Mouse (Mus musculus) left cerebral cortex, adult 6 months (tissue): ENCODE measurements around the gene Sult6b1. TPM values are rescaled to one million over a fixed set of nuclear protein-coding genes. Genes with fewer than 3 reads are reported as not detected.

ENCODE experiments used
- long read RNA-seq, 2 experiments: library from polyadenylated mRNA; unstranded; transcript quantifications; one replicate each; pipeline ENCODE4 v2.0.0; 2019 to 2020
- polyA plus RNA-seq: library from polyadenylated mRNA; unstranded; fragments of <200 nt; fragmentation: Nextera tagmentation; gene quantifications from 2 replicates; pipeline ENCODE4 v1.2.3, GENCODE M21; 2021

Sult6b1 gene
- polyA plus RNA-seq, result not detected in 2 replicates
- long read RNA-seq, experiment 1, partial matches to known transcripts, result 0 of 1 reads
- long read RNA-seq, experiment 1, other reads (novel, unspliced or antisense), result 1 of 1 reads
- long read RNA-seq, experiment 2, partial matches to known transcripts, result 0 of 1 reads
- long read RNA-seq, experiment 2, other reads (novel, unspliced or antisense), result 1 of 1 reads

GRCm38 (mm10) chr17:78906892-78907291, at the start of gene Sult6b1:
Gene Sult6b1 (minus strand): TSS chr17:78906992.

GRCm38 (mm10) chr17:78936466-78937228, 29.9 kb upstream of the Sult6b1 start, which contains the start of the genes Cebpz and Ndufaf7:
Gene Cebpz (minus strand): TSS chr17:78937066.
Gene Ndufaf7 (plus strand): TSS chr17:78937136.

GRCm38 (mm10) chr17:78916369-78916813, 9.6 kb upstream of the Sult6b1 start, which contains the start of gene Cebpzos:
Gene Cebpzos (plus strand): TSS chr17:78916500.

GRCm38 (mm10) chr17:78882401-78883112, 24.2 kb downstream of the Sult6b1 start, which contains the start of gene Eif2ak2:
Gene Eif2ak2 (minus strand): TSS chr17:78882573.

GRCm38 (mm10) chr17:78834856-78835835, 71.6 kb downstream of the Sult6b1 start, which contains the start of the genes Heatr5b and Gpatch11:
Gene Heatr5b (minus strand): TSS chr17:78835364.
Gene Gpatch11 (plus strand): TSS chr17:78835567.

Other genes with a start within 250 kb of the Sult6b1 start
- gene Strn, start 169.8 kb downstream of the Sult6b1 start, polyA plus RNA-seq, result 8.0 and 10.5 TPM in 2 replicates
- 7.6 and 7.9 TPM in 2 replicates for gene Heatr5b, start 71.6 kb downstream of the Sult6b1 start, polyA plus RNA-seq
- 46.9 and 54.1 TPM in 2 replicates for gene Gpatch11, start 71.4 kb downstream of the Sult6b1 start, polyA plus RNA-seq
- 2.4 and 3.2 TPM in 2 replicates for gene Eif2ak2, start 24.4 kb downstream of the Sult6b1 start, polyA plus RNA-seq
- gene Cebpzos, start 9.5 kb upstream of the Sult6b1 start, polyA plus RNA-seq, result 178 and 180 TPM in 2 replicates
- 32.6 and 36.2 TPM in 2 replicates for gene Cebpz, start 30.1 kb upstream of the Sult6b1 start, polyA plus RNA-seq
- gene Ndufaf7, start 30.1 kb upstream of the Sult6b1 start, polyA plus RNA-seq, result 82.2 and 87.4 TPM in 2 replicates
- 2.8 and 3.3 TPM in 2 replicates for gene Prkd3, start 113.8 kb upstream of the Sult6b1 start, polyA plus RNA-seq
- 12.4 and 16.2 TPM in 2 replicates for gene Qpct, start 144.9 kb upstream of the Sult6b1 start, polyA plus RNA-seq